Mouse (Mus musculus) forebrain, embryonic 12.5 days (tissue): ENCODE measurements around the gene Ccdc70. TPM values are rescaled to one million over a fixed set of nuclear protein-coding genes. Genes with fewer than 3 reads are reported as not detected.
"Not testable (repeated sequence)": the region's sequence is repeated elsewhere in the genome, so short reads cannot be mapped to it uniquely, and the experiment has no call there.

ENCODE experiments used
- ATAC-seq: fragments of 200-750 bp; cut with Nextera tagmentation; 2 replicates; pipeline ENCODE4 v1.8.0; 2017; ENCODE audit warnings: moderate TSS enrichment; ENCODE audit not compliant: low FRiP score
- H3K27ac ChIP-seq: fragments of 300-500 bp; sonication (generic); 2 replicates; pipeline ENCODE4 v1.5.1; 2016; ENCODE audit warnings: mild to moderate bottlenecking
- H3K27me3 ChIP-seq: fragments of 300-500 bp; sonication (generic); 2 replicates; pipeline ENCODE4 v1.6.1; 2016; ENCODE audit warnings: mild to moderate bottlenecking
- H3K36me3 ChIP-seq: fragments of 300-500 bp; sonication (generic); replicated peaks from 2 replicates; pipeline ENCODE4 v1.6.1; 2016; ENCODE audit warnings: mild to moderate bottlenecking
- H3K4me1 ChIP-seq: fragments of 300-500 bp; sonication (generic); 2 replicates; pipeline ENCODE4 v1.6.1; 2016
- H3K4me2 ChIP-seq: fragments of 300-500 bp; sonication (generic); 2 replicates; pipeline ENCODE4 v1.6.1; 2016; ENCODE audit warnings: mild to moderate bottlenecking, moderate library complexity
- H3K4me3 ChIP-seq: fragments of 300-500 bp; sonication (generic); replicated peaks from 2 replicates; pipeline ENCODE4 v1.5.1; 2016; ENCODE audit warnings: mild to moderate bottlenecking
- H3K9ac ChIP-seq: fragments of 300-500 bp; sonication (generic); 2 replicates; pipeline ENCODE4 v1.6.1; 2016; ENCODE audit warnings: mild to moderate bottlenecking
- H3K9me3 ChIP-seq: fragments of 300-500 bp; sonication (generic); 2 replicates; pipeline ENCODE4 v1.6.1; 2016
- WGBS: fragments of 180-500 bp; shearing (Covaris S2); methylation state at CpG from one replicate; pipeline ENCODE4 v1.1.7; 2016; 5-methylcytosine and 5-hydroxymethylcytosine counted together
- polyA plus RNA-seq: library from polyadenylated mRNA; unstranded; fragments of >200 nt; fragmentation: Nextera tagmentation; extraction: Ambion mirVana; gene quantifications from 2 replicates; pipeline ENCODE4 v1.2.1, GENCODE M21; 2016

Gene Ccdc70
- not detected in 2 replicates for polyA plus RNA-seq

GRCm38 (mm10) chr8:21969475-21969874 lies at the start of gene Ccdc70:
Ccdc70 (plus strand) TSS chr8:21969775.
- no peak within 1 kb of the TSS for H3K27ac ChIP-seq
- no peak for ATAC-seq
- no peak within 1 kb of the TSS for H3K4me3 ChIP-seq
- no peaks in the 10 kb centered on the region for H3K36me3 ChIP-seq
- no peak within 1 kb of the TSS for H3K9ac ChIP-seq
- H3K4me2 ChIP-seq = no peak within 1 kb of the TSS
- no peaks in the 10 kb centered on the region for H3K4me1 ChIP-seq
- 87% methylated on average over 3 of the region's 3 CpGs for WGBS
- H3K9me3 ChIP-seq = no peaks in the 10 kb centered on the region
- no peaks in the 10 kb centered on the region for H3K27me3 ChIP-seq

DNA sequence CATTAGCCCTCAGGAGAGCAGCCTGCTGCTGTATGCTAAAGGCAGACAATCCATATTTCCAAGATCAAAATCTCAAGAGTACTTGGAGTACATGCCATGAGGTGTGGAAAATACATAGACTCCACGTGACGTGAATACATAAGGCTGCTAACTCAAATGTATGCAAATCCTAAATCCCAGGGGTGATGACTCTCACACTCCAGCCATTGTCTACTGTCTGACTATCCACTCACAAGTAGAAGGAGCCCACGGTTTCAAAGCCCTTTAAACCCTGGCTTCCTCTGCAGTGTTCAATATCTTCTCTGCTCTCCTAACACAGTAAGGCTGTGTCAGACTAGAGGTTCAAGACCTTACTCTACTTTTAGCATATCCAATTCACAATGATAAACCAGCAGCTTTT lies 38.8 kb upstream of the Ccdc70 start:
- H3K4me1 ChIP-seq, H3K9me3 ChIP-seq, H3K27me3 ChIP-seq, H3K9ac ChIP-seq, H3K4me2 ChIP-seq, H3K36me3 ChIP-seq, ATAC-seq, H3K4me3 ChIP-seq, H3K27ac ChIP-seq: not testable (repeated sequence)
- whole genome bisulfite sequencing = 60% methylated on average over 3 of the region's 3 CpGs

GRCm38 (mm10) chr8:21932610-21933009 lies 37.0 kb upstream of the Ccdc70 start, which contains the start of gene Defb15:
Defb15 (minus strand) TSS chr8:21932710.
- Histone ChIP-seq H3K27ac (no peak within 1 kb of the TSS), H3K9ac (no peak within 1 kb of the TSS), H3K36me3 (no peaks in the 10 kb centered on the region), H3K4me3 (no peak within 1 kb of the TSS), H3K27me3 (no peaks in the 10 kb centered on the region), H3K9me3 (no peaks in the 10 kb centered on the region), H3K4me1 (no peaks in the 10 kb centered on the region), H3K4me2 (no peak within 1 kb of the TSS)
- ATAC-seq = no peak
- WGBS = 95% methylated on average over 6 of the region's 6 CpGs

DNA sequence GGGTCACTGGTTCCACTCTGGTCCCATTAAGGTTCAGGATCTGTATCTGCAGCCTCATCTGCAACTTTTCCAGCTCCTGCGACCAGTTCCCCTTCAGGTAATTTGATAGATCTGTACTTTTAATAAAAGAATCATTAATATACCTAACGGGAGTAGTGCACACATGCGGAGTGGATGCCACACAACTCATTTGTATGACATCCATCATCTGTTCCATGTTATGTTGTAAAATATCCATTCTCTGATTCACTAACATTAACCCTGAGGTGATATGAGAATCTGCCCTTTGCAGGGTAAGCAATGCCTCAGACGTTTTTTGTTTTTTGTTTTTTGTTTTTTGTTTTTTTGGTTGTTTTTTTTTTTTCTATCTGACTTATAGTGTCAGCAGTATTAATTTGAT lies 31.5 kb upstream of the Ccdc70 start, which contains the start of gene Defb35:
Gene Defb35 (plus strand): TSS at position 301 of the 400 bp plus-strand sequence.
- not testable (repeated sequence) for H3K27ac ChIP-seq, H3K4me3 ChIP-seq, H3K9ac ChIP-seq, ATAC-seq, H3K4me1 ChIP-seq, H3K4me2 ChIP-seq, H3K9me3 ChIP-seq, H3K27me3 ChIP-seq, H3K36me3 ChIP-seq
- WGBS = 89% methylated on average over 4 of the region's 4 CpGs

DNA sequence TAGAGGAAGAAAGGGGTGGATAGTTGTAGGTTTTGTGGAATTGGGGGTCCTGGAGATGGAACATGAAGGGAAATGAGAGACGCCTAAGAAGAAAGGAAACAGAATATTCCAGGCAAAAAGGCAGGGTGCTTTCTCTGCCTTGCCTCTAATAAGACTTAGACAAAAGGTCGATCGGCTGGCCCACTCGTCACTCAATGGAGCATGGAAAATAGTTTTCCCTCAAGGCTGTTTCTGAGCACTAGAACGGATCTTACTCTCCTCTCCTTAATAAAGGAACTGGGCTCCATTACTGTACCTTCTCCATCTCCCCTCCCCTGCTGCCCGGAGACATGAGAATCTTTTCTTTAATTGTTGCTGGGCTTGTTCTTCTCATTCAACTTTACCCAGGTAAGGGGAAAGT lies 23.1 kb upstream of the Ccdc70 start, which contains the start of gene Defb13:
Gene Defb13 (plus strand): TSS at position 301 of the 400 bp plus-strand sequence.
- no peak within 1 kb of the TSS for H3K9ac ChIP-seq
- no peaks in the 10 kb centered on the region for H3K9me3 ChIP-seq
- ATAC-seq = no peak
- no peaks in the 10 kb centered on the region for H3K36me3 ChIP-seq
- H3K4me2 ChIP-seq = no peak within 1 kb of the TSS
- H3K4me1 ChIP-seq = no peaks in the 10 kb centered on the region
- no peak within 1 kb of the TSS for H3K27ac ChIP-seq
- no peak within 1 kb of the TSS for H3K4me3 ChIP-seq
- no peaks in the 10 kb centered on the region for H3K27me3 ChIP-seq
- 81% methylated on average over 6 of the region's 6 CpGs for WGBS

DNA sequence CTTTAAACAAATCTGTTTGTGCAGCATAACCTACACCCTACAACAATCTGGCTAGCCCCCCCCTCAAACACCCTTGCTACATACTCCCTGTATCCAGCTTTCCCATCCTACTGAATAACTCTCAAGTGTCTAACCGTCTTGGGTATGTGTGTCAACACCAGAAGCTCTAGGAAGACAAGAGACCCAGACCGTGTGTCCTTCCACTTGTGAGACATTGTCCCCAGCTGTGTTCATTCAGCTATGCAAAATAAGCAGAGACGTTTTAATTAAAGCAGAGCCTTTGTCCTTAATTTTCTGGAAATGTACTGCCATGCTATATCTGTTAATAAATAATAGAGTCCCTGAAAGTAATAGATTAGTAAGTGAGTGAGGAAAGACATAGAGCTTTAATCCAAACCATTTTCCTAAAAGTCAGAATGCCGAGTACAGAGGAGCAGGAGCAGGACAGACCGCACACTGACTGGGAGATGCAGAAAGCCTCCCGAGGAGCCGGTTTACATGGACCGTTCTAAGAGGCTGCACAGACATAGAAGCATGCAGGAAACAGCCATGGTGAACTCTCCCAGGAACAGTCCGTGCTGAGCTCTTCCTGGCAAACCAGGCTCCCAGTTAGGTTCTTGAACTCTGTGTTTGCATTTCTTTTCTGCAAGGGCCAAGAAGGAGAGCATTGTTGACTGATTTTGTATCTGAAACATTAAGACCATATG lies 22.1 kb upstream of the Ccdc70 start:
- H3K4me3 ChIP-seq = no peak overlapping the region
- no peak overlapping the region for H3K9ac ChIP-seq
- H3K36me3 ChIP-seq = no peaks in the 10 kb centered on the region
- no peak for ATAC-seq
- no peak overlapping the region for H3K27ac ChIP-seq
- H3K27me3 ChIP-seq = no peaks in the 10 kb centered on the region
- H3K9me3 ChIP-seq = no peaks in the 10 kb centered on the region
- H3K4me2 ChIP-seq = no peak overlapping the region
- no peaks in the 10 kb centered on the region for H3K4me1 ChIP-seq
- 65% methylated on average over 9 of the region's 9 CpGs for WGBS

- no peaks in the 10 kb centered on the region for H3K4me1 ChIP-seq
- H3K4me2 ChIP-seq = no peak overlapping the region
- no peaks in the 10 kb centered on the region for H3K9me3 ChIP-seq
- WGBS = 6% methylated on average over 9 of the region's 9 CpGs
- no peak overlapping the region for H3K4me3 ChIP-seq
- no peaks in the 10 kb centered on the region for H3K27me3 ChIP-seq
- H3K36me3 ChIP-seq = no peaks in the 10 kb centered on the region
- no peak overlapping the region for H3K27ac ChIP-seq
- ATAC-seq = no peak
- no peak overlapping the region for H3K9ac ChIP-seq
Observed at GRCm38 (mm10) chr8:21955321-21955720, 14.3 kb upstream of the Ccdc70 start.

DNA sequence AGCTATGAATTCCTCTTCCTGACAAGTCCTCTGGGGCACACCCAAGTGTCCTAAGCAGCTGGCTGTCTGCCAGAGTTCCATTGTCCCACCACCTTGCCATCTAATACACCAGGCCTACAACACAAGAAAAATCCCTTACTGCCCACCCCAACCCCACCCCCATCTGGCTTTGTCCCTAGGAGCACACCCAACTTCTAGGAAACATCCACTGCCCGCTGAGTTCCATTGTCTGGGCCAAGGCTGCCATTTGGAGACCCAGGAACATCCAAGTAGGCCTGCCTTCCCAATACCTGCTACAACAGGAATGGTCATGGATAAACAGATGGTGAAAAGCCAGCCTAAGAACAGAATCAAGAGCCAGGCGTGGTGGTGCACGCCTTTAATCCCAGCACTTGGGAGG lies 13.2 kb upstream of the Ccdc70 start:
- no peak overlapping the region for H3K4me3 ChIP-seq
- WGBS = 93% methylated on average over 3 of the region's 3 CpGs
- no peaks in the 10 kb centered on the region for H3K27me3 ChIP-seq
- no peaks in the 10 kb centered on the region for H3K36me3 ChIP-seq
- ATAC-seq = no peak
- H3K9ac ChIP-seq = no peak overlapping the region
- H3K27ac ChIP-seq = no peak overlapping the region
- no peaks in the 10 kb centered on the region for H3K4me1 ChIP-seq
- no peak overlapping the region for H3K4me2 ChIP-seq
- no peaks in the 10 kb centered on the region for H3K9me3 ChIP-seq

DNA sequence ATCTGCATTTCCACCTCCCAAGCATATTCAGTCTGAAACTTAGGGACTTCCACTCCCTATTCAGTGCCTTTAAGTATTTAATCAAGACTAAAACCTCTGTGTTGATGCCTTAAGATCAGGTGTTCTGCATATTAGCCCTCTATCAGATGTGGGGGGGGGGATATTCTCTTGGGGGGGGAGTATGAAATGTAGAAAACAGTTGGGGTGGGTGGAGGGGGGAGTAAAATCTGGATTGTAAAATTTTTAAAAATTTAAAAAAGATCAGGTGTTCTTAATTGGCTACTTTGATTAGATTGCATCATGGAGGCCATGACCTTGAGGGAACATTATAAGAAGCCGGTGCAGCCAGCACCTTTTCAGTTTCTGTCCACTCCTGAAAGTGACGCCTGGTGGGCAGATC lies 11.2 kb upstream of the Ccdc70 start, which contains the start of gene Fam90a1a:
Gene Fam90a1a (plus strand): TSS at position 301 of the 400 bp plus-strand sequence.
- no peak within 1 kb of the TSS for H3K4me2 ChIP-seq
- 90% methylated on average over 2 of the region's 2 CpGs for WGBS

GRCm38 (mm10) chr8:21966646-21967045 lies 2.9 kb upstream of the Ccdc70 start:
- H3K36me3 ChIP-seq = no peaks in the 10 kb centered on the region
- H3K9me3 ChIP-seq = no peaks in the 10 kb centered on the region
- H3K27ac ChIP-seq = no peak overlapping the region
- H3K4me1 ChIP-seq = no peaks in the 10 kb centered on the region
- 86% methylated on average over 1 of the region's 1 CpGs for WGBS
- H3K4me3 ChIP-seq = no peak overlapping the region
- no peak for ATAC-seq
- H3K27me3 ChIP-seq = no peaks in the 10 kb centered on the region
- H3K9ac ChIP-seq = no peak overlapping the region
- no peak overlapping the region for H3K4me2 ChIP-seq

More for the DNA sequence above, 11.2 kb upstream of the Ccdc70 start, which contains the start of gene Fam90a1a:
- Histone ChIP-seq H3K36me3 (no peaks in the 10 kb centered on the region), H3K4me1 (no peaks in the 10 kb centered on the region), H3K9ac (no peak within 1 kb of the TSS), H3K27me3 (no peaks in the 10 kb centered on the region), H3K4me3 (no peak within 1 kb of the TSS), H3K9me3 (no peaks in the 10 kb centered on the region), H3K27ac (no peak within 1 kb of the TSS)
- ATAC-seq = no peak

DNA sequence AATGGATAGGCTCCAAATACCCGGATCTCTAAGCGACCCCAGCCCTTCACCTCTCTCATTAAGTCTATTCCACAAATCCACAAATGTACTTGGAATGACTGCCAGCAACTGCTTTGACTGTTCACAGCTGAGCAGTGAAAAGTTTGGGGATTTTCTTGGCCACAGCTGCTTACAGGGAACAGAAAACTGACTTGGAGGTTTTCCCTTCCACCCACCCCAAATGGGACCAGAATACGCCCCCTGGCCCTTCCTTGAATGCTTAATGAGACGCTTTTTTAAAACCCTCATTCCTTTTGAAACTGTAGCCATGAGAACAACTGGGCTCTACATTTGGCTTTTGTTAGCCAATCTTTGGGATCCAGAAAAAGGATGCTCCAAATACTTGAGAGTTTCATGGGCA lies 8.6 kb downstream of the Ccdc70 start:
- H3K4me2 ChIP-seq = no peak overlapping the region
- H3K27me3 ChIP-seq = no peaks in the 10 kb centered on the region
- no peak overlapping the region for H3K4me3 ChIP-seq
- H3K27ac ChIP-seq = no peak overlapping the region
- ATAC-seq = no peak
- 65% methylated on average over 4 of the region's 4 CpGs for whole genome bisulfite sequencing
- no peaks in the 10 kb centered on the region for H3K9me3 ChIP-seq
- H3K36me3 ChIP-seq = no peaks in the 10 kb centered on the region
- no peaks in the 10 kb centered on the region for H3K4me1 ChIP-seq
- no peak overlapping the region for H3K9ac ChIP-seq

DNA sequence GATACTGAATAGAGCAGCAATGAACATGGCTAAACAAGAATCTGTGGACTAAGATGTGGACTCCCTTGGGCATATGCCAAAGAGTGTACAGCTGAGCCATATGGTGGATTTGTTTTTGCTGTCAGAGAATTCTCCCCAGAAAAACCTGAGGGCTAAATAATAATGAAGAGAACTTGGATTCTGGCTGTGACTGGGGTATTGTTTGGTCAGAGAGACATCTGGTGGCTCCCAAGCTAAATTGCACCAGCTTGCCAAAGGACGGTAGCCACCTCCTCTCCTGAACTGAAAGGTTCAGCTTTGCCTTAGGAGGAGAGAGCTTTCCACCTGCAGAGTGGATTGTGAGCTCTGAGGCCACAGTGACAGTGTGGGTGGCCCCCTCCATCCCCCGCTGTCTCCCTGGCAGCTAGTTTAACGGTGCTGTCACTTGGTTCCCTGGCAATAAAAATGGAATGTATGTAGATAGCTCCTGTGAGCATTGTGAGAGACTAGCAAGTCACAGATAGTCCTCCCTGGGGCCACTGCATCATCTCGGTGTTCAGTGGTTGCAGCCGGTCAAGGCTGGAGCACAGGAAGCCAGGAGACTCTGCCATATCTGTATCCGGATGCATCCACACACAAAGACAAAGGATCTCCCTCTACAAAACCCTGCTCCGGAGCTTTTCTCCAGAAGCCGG lies 12.2 kb downstream of the Ccdc70 start:
- Histone ChIP-seq H3K4me1 (no peaks in the 10 kb centered on the region), H3K9me3 (no peaks in the 10 kb centered on the region), H3K9ac (no peak overlapping the region), H3K4me2 (no peak overlapping the region), H3K4me3 (no peak overlapping the region), H3K27ac (no peak overlapping the region), H3K27me3 (no peaks in the 10 kb centered on the region), H3K36me3 (no peaks in the 10 kb centered on the region)
- no peak for ATAC-seq
- 67% methylated on average over 8 of the region's 8 CpGs for WGBS
